Mouse (Mus musculus): ENCODE results near the gene Mctp2. TPM values are rescaled to one million over a fixed set of nuclear protein-coding genes. Genes with fewer than 3 reads are reported as not detected.

Gene Mctp2
- polyA plus RNA-seq, 1 experiment = not detected

DNA sequence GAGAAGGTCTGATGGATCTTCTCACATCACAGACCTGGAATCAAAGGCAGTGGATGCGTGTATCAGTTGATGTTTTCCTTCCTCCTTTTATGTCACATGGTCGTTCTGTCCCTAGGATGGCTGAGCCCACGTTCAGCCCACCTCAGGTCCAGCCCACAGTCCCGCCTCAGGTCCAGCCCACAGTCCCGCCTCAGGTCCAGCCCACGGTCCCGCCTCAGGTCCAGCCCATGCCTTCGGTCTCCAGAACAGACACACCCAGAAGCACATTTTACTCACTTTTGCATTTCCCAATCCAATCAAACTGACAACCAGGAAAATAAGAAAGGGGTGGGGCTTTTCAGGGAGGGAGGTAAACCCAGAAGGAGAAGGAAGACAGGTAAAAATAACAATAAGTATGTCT lies 5.2 kb upstream of the Mctp2 start:
- no peak overlapping the region for H3K4me3 ChIP-seq (replicated peaks)
- no peaks in the 10 kb centered on the region for H3K36me3 ChIP-seq (ENCODE audit: control insufficient read depth)
- TF ChIP-seq TAL1 (IDR thresholded peaks at IDR 0.05; ENCODE audit: low read length) (no peak), GATA1 (IDR thresholded peaks at IDR 0.05; ENCODE audit: low read length) (no peak)
- no peaks in the 10 kb centered on the region for H3K9me3 ChIP-seq (ENCODE audit: control insufficient read depth, low read length)
- H3K4me1 ChIP-seq (ENCODE audit: control insufficient read depth) = 0 out of 2 replicates have a peak, but pooled peaks cover under 1% of the 10 kb centered on the region
- H3K27me3 ChIP-seq (ENCODE audit: control insufficient read depth) = peaks cover 3% of the 10 kb centered on the region

DNA sequence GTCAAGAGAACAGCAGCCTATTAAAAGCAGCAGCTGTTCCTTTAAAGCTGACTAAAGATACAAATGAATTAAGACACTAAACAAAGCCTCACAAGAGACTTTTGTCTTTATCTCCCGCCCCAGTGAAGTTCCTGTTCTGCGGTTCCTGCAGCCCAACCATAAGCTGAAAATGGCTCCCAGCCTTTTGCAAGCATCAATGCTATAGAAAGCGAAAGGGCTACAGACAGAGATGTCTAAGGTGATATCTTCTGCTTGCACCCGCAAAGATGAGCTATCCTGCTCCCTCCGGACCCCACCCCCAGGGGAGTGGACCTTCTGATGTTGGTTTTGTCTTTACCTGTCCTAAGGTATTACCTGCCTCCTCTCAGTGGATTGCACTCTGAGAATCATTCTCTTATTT lies 1.7 kb upstream of the Mctp2 start:
- no peaks in the 10 kb centered on the region for H3K9me3 ChIP-seq (ENCODE audit: control insufficient read depth, low read length)
- H3K36me3 ChIP-seq (ENCODE audit: control insufficient read depth) = no peaks in the 10 kb centered on the region
- TF ChIP-seq GATA1 (IDR thresholded peaks at IDR 0.05; ENCODE audit: low read length) (no peak), TAL1 (IDR thresholded peaks at IDR 0.05; ENCODE audit: low read length) (no peak)
- peaks cover 13% of the 10 kb centered on the region for H3K27me3 ChIP-seq (ENCODE audit: control insufficient read depth)
- no peak overlapping the region for H3K4me3 ChIP-seq (replicated peaks)
- H3K4me1 ChIP-seq (ENCODE audit: control insufficient read depth) = peaks cover 1% of the 10 kb centered on the region; the same call in 1 of the 2 replicates

DNA sequence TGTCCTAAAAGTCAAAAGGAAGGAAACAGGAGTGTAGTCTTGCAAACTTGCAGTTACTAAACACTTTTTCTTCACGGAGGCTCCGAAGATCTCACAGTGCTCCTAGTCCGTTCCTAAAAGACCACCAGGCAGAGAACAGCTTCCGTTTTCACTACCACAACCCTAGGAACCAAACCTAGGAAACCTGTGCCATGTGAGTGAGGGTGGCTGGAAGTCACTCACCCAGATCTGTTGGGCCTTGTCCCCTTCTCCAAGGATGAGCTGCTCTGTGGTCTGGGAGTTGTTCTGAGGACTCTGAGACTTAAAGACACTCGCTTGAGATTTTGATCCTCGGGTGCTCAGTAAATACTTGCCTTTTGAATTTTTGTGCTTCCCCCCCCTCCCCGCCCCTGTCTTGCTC lies 439 bp upstream of the Mctp2 start:
- Histone ChIP-seq H3K36me3 (ENCODE audit: control insufficient read depth) (no peaks in the 10 kb centered on the region), H3K4me1 (ENCODE audit: control insufficient read depth) (peaks cover 1% of the 10 kb centered on the region; the same call in 1 of the 2 replicates), H3K27me3 (ENCODE audit: control insufficient read depth) (peaks cover 13% of the 10 kb centered on the region), H3K4me3 (replicated peaks) (peak overlapping the region; percentile 40), H3K9me3 (ENCODE audit: control insufficient read depth, low read length) (no peaks in the 10 kb centered on the region)
- no peak for TF ChIP-seq GATA1 (IDR thresholded peaks at IDR 0.05; ENCODE audit: low read length)
- TF ChIP-seq TAL1 (IDR thresholded peaks at IDR 0.05; ENCODE audit: low read length) = no peak

DNA sequence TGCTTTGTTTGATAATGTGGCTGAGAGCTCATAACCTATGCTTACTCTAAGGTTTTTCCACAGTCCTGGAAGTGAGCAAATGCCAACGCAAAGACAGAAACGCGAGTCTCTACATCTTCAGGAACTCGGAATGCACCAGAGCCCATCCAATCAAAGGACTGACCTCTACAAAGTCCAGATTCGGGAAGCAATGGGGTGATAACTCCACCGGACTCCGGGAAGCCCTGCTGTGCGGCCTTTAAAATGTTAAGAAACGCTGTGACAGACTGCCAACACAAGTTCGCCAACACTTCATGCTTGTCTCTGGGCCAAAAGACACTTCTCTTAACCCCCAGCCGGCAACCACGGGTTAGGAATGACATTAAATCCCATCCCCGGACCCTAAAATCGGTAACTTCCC lies 437 bp downstream of the Mctp2 start:
- no peaks in the 10 kb centered on the region for H3K36me3 ChIP-seq (ENCODE audit: control insufficient read depth)
- H3K4me3 ChIP-seq (replicated peaks) = peak overlapping the region; percentile 40
- peaks cover 1% of the 10 kb centered on the region; the same call in 1 of the 2 replicates for H3K4me1 ChIP-seq (ENCODE audit: control insufficient read depth)
- no peaks in the 10 kb centered on the region for H3K9me3 ChIP-seq (ENCODE audit: control insufficient read depth, low read length)
- TF ChIP-seq TAL1 (IDR thresholded peaks at IDR 0.05; ENCODE audit: low read length) = no peak
- no peak for TF ChIP-seq GATA1 (IDR thresholded peaks at IDR 0.05; ENCODE audit: low read length)
- H3K27me3 ChIP-seq (ENCODE audit: control insufficient read depth) = peaks cover 13% of the 10 kb centered on the region

DNA sequence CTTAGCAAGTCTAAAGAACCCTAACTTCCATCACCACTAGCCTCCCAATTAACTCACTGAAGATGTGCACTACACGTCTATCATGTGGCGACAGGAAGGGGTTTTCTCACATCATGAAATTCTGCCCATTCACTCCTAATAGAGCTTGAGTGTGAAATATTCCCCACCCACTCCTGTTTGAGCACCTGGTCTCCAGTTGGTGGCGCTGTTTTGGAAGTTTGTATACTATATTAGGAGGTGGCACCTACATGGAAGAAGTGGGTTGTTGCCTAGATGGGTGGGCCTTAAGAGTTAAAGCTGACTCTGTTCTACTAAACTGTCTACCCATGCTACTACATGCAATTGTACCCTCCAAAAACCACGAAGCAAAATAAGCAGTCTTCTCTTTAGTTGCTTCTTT lies 4.7 kb downstream of the Mctp2 start:
- H3K4me1 ChIP-seq (ENCODE audit: control insufficient read depth) = peaks cover 1% of the 10 kb centered on the region; the same call in 1 of the 2 replicates
- H3K4me3 ChIP-seq (replicated peaks) = no peak overlapping the region
- H3K27me3 ChIP-seq (ENCODE audit: control insufficient read depth) = peaks cover 11% of the 10 kb centered on the region
- no peaks in the 10 kb centered on the region for H3K36me3 ChIP-seq (ENCODE audit: control insufficient read depth)
- H3K9me3 ChIP-seq (ENCODE audit: control insufficient read depth, low read length) = no peaks in the 10 kb centered on the region
- TF ChIP-seq GATA1 (IDR thresholded peaks at IDR 0.05; ENCODE audit: low read length) = no peak
- no peak for TF ChIP-seq TAL1 (IDR thresholded peaks at IDR 0.05; ENCODE audit: low read length)

DNA sequence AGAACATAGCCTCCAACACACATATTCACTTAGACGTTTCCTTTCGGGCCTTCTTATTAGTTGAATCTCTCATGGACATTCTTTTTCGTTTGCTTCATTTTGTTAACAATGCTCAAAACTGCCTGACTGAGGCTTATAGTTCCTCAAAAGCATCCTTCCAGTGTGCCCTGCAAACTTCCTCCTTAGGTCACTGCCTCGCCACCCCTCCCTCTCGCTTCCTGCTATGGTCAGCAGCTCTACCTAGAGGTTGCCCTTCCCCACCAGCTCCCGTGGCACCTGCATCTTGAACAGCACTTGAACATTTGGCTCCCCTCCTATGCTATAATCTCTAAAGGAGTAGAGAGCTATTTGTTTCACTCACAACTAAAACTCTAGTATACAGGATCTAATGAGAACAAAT lies 6.7 kb downstream of the Mctp2 start:
- TF ChIP-seq TAL1 (IDR thresholded peaks at IDR 0.05; ENCODE audit: low read length) (no peak), GATA1 (IDR thresholded peaks at IDR 0.05; ENCODE audit: low read length) (no peak)
- no peaks in the 10 kb centered on the region for H3K36me3 ChIP-seq (ENCODE audit: control insufficient read depth)
- H3K27me3 ChIP-seq (ENCODE audit: control insufficient read depth) = no peaks in the 10 kb centered on the region
- H3K9me3 ChIP-seq (ENCODE audit: control insufficient read depth, low read length) = no peaks in the 10 kb centered on the region
- no peak overlapping the region for H3K4me3 ChIP-seq (replicated peaks)
- H3K4me1 ChIP-seq (ENCODE audit: control insufficient read depth) = no peaks in the 10 kb centered on the region

DNA sequence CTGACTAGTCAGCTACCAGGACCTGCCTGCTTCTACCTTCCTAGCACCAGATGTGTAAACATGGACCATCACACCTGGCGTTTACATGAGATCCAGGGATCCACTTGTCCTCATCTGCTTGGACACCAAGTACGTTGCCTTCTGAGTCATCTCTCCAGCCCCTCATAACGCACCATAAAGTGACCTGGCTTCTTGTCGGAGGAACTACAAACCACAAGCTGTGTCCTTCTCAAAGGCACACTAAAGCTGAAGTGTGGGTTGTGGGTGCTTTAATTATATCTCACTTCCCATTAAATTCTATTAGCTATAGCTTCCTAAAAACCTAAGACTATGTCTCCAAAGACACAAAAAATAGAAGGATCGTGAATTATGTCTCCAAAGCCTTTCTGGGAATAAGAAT lies 9.4 kb downstream of the Mctp2 start:
- no peak overlapping the region for H3K4me3 ChIP-seq (replicated peaks)
- TF ChIP-seq TAL1 (IDR thresholded peaks at IDR 0.05; ENCODE audit: low read length) = no peak
- no peak for TF ChIP-seq GATA1 (IDR thresholded peaks at IDR 0.05; ENCODE audit: low read length)
- no peaks in the 10 kb centered on the region for H3K4me1 ChIP-seq (ENCODE audit: control insufficient read depth)
- H3K9me3 ChIP-seq (ENCODE audit: control insufficient read depth, low read length) = no peaks in the 10 kb centered on the region
- no peaks in the 10 kb centered on the region for H3K36me3 ChIP-seq (ENCODE audit: control insufficient read depth)
- H3K27me3 ChIP-seq (ENCODE audit: control insufficient read depth) = no peaks in the 10 kb centered on the region

DNA sequence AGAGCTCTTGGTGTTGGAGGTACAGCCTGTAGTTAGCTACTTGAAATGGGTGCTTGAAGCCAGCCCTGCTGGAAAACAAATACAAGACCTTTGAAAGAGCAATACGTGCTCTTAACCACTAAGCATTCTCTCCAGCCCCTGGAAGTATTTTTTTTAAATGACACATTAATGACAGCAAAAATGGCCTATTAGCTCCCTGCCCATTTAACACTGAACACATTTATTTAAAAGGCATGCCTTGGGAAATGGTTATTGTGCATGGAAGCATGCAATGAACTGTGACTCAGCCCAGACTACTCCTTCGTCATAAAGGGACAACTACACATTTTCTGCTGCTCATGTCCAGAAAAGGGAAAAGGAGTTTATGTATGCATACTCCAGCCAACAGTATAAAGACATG lies 10.2 kb downstream of the Mctp2 start:
- no peaks in the 10 kb centered on the region for H3K9me3 ChIP-seq (ENCODE audit: control insufficient read depth, low read length)
- H3K27me3 ChIP-seq (ENCODE audit: control insufficient read depth) = no peaks in the 10 kb centered on the region
- no peaks in the 10 kb centered on the region for H3K36me3 ChIP-seq (ENCODE audit: control insufficient read depth)
- TF ChIP-seq TAL1 (IDR thresholded peaks at IDR 0.05; ENCODE audit: low read length) (no peak), GATA1 (IDR thresholded peaks at IDR 0.05; ENCODE audit: low read length) (no peak)
- H3K4me3 ChIP-seq (replicated peaks) = no peak overlapping the region
- H3K4me1 ChIP-seq (ENCODE audit: control insufficient read depth) = no peaks in the 10 kb centered on the region

DNA sequence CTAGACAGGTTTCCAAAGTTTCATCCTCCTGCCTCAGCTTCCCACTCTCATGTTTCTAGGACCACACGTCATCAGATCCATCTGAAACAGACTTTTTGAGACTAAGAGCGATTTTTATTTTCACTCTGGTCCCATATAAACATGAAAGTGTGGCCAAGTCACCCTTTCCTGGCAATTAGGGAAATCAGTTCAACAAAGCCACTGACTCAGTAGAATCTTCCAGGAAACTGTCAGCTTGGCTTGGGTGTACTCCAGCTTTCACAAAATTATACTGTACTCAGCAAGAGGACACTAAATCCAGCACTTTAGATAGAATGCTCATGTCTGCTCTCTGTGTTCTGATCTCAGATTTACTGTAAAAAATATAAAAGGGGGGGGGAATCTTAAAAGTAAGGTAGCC lies 11.5 kb downstream of the Mctp2 start:
- no peaks in the 10 kb centered on the region for H3K9me3 ChIP-seq (ENCODE audit: control insufficient read depth, low read length)
- H3K4me1 ChIP-seq (ENCODE audit: control insufficient read depth) = no peaks in the 10 kb centered on the region
- no peak overlapping the region for H3K4me3 ChIP-seq (replicated peaks)
- TF ChIP-seq TAL1 (IDR thresholded peaks at IDR 0.05; ENCODE audit: low read length) (no peak), GATA1 (IDR thresholded peaks at IDR 0.05; ENCODE audit: low read length) (no peak)
- no peaks in the 10 kb centered on the region for H3K27me3 ChIP-seq (ENCODE audit: control insufficient read depth)
- H3K36me3 ChIP-seq (ENCODE audit: control insufficient read depth) = no peaks in the 10 kb centered on the region
